Mouse (Mus musculus) thymus, adult 2 months (tissue): Measurements from ENCODE around the gene Ppard. TPM values are rescaled to one million over a fixed set of nuclear protein-coding genes. Genes with fewer than 3 reads are reported as not detected.

Experiments used
- DNase-seq: peaks from one replicate; pipeline ENCODE4 v3.0.0; 2021
- H3K27ac ChIP-seq: fragments of 200-500 bp; 2 replicates; pipeline ENCODE4 v1.5.1; 2012; ENCODE audit warnings: low read length, control low read depth; ENCODE audit not compliant: control insufficient read depth, insufficient read depth
- H3K27me3 ChIP-seq: fragments of 200-500 bp; 2 replicates; pipeline ENCODE4 v1.6.1; 2012; ENCODE audit warnings: mild to moderate bottlenecking, low read length, moderate library complexity, mixed read lengths; ENCODE audit not compliant: control insufficient read depth, insufficient read depth
- H3K36me3 ChIP-seq: fragments of 200-500 bp; 2 replicates; pipeline ENCODE4 v1.6.1; 2012; ENCODE audit warnings: mild to moderate bottlenecking, low read length, moderate library complexity; ENCODE audit not compliant: control insufficient read depth, insufficient read depth
- H3K4me1 ChIP-seq: fragments of 200-500 bp; replicated peaks from 2 replicates; pipeline ENCODE4 v1.6.1; 2012; ENCODE audit warnings: low read length; ENCODE audit not compliant: control insufficient read depth, insufficient read depth
- H3K4me3 ChIP-seq: fragments of 200-500 bp; 2 replicates; pipeline ENCODE4 v1.5.1; 2012; ENCODE audit warnings: mild to moderate bottlenecking, low read length, control low read depth, moderate library complexity; ENCODE audit not compliant: control insufficient read depth, insufficient read depth
- CTCF ChIP-seq: fragments of 200-500 bp; IDR thresholded peaks from 2 replicates; pipeline ENCODE4 v1.5.1; 2012; ENCODE audit warnings: mild to moderate bottlenecking, control low read depth, low read length, moderate library complexity, borderline replicate concordance; ENCODE audit not compliant: control insufficient read depth, poor library complexity, insufficient read depth; ENCODE audit errors: extremely low read depth
- POLR2A ChIP-seq: fragments of 200-500 bp; IDR thresholded peaks from 2 replicates; pipeline ENCODE4 v1.6.1; 2012; ENCODE audit warnings: mild to moderate bottlenecking, low read length, control low read depth, moderate library complexity; ENCODE audit not compliant: control insufficient read depth, poor library complexity, insufficient read depth; ENCODE audit errors: extremely low read depth
- WGBS: fragments of 180-500 bp; shearing (Covaris S2); methylation state at CpG from one replicate; pipeline ENCODE4 v1.1.7; 2018; 5-methylcytosine and 5-hydroxymethylcytosine counted together
- polyA plus RNA-seq: library from polyadenylated mRNA; depleted of rRNA; stranded (reverse); fragments of >200 nt; gene quantifications from 2 replicates; pipeline ENCODE4 v1.2.3, GENCODE M21; 2012

Gene Ppard
- polyA plus RNA-seq, 1 experiment = 51.6 TPM

- TF ChIP-seq POLR2A (no peak), CTCF (no peak)
- peaks cover 22% of the 10 kb centered on the region for H3K4me1 ChIP-seq
- H3K36me3 ChIP-seq = no peaks in the 10 kb centered on the region
Measured at GRCm38 (mm10) chr17:28286133-28286532, 53.6 kb downstream of the Ppard start.

GRCm38 (mm10) chr17:28286964-28287363 is 54.5 kb downstream of the Ppard start:
- no peaks in the 10 kb centered on the region for H3K27me3 ChIP-seq
- TF ChIP-seq CTCF (no peak), POLR2A (no peak)
- H3K27ac ChIP-seq = no peak overlapping the region
- 81% methylated on average over 5 of the region's 5 CpGs for WGBS
- H3K4me1 ChIP-seq = peaks cover 22% of the 10 kb centered on the region
- H3K36me3 ChIP-seq = no peaks in the 10 kb centered on the region
- no peak overlapping the region for H3K4me3 ChIP-seq
- DNase-seq = no peak

More at GRCm38 (mm10) chr17:28286133-28286532, 53.6 kb downstream of the Ppard start:
- Histone ChIP-seq H3K4me3 (no peak overlapping the region), H3K27me3 (no peaks in the 10 kb centered on the region), H3K27ac (no peak overlapping the region)
- 52% methylated on average over 10 of the region's 10 CpGs for WGBS
- no peak for DNase-seq

GRCm38 (mm10) chr17:28287578-28287977 is 55.1 kb downstream of the Ppard start:
- DNase-seq = no peak
- Histone ChIP-seq H3K36me3 (no peaks in the 10 kb centered on the region), H3K27me3 (no peaks in the 10 kb centered on the region), H3K4me3 (no peak overlapping the region), H3K4me1 (peaks cover 21% of the 10 kb centered on the region), H3K27ac (no peak overlapping the region)
- TF ChIP-seq POLR2A = no peak
- no peak for TF ChIP-seq CTCF
- 36% methylated on average over 8 of the region's 8 CpGs for WGBS

GRCm38 (mm10) chr17:28287980-28288379 is 55.5 kb downstream of the Ppard start:
- no peaks in the 10 kb centered on the region for H3K27me3 ChIP-seq
- no peak overlapping the region for H3K4me3 ChIP-seq
- WGBS = 25% methylated on average over 5 of the region's 5 CpGs
- peak; percentile 64 for DNase-seq
- no peaks in the 10 kb centered on the region for H3K36me3 ChIP-seq
- TF ChIP-seq POLR2A = no peak
- peak; percentile 45; the same call in 1 of the 2 replicates for TF ChIP-seq CTCF
- H3K27ac ChIP-seq = no peak overlapping the region
- H3K4me1 ChIP-seq = peaks cover 21% of the 10 kb centered on the region

- H3K4me1 ChIP-seq = peaks cover 36% of the 10 kb centered on the region
- no peak for TF ChIP-seq POLR2A
- TF ChIP-seq CTCF = no peak
- 71% methylated on average over 3 of the region's 3 CpGs for WGBS
- no peaks in the 10 kb centered on the region for H3K27me3 ChIP-seq
- DNase-seq = no peak
- no peak overlapping the region for H3K4me3 ChIP-seq
- H3K27ac ChIP-seq = no peak overlapping the region
- no peaks in the 10 kb centered on the region for H3K36me3 ChIP-seq
Measured at GRCm38 (mm10) chr17:28290262-28290661, 57.8 kb downstream of the Ppard start.

GRCm38 (mm10) chr17:28290671-28291070 is 58.2 kb downstream of the Ppard start:
- Histone ChIP-seq H3K4me1 (peaks cover 37% of the 10 kb centered on the region), H3K4me3 (no peak overlapping the region), H3K36me3 (no peaks in the 10 kb centered on the region), H3K27me3 (no peaks in the 10 kb centered on the region), H3K27ac (no peak overlapping the region)
- WGBS = 41% methylated on average over 11 of the region's 11 CpGs
- TF ChIP-seq POLR2A (no peak), CTCF (no peak)
- no peak for DNase-seq

GRCm38 (mm10) chr17:28291346-28291745 is 58.8 kb downstream of the Ppard start:
- H3K36me3 ChIP-seq = no peaks in the 10 kb centered on the region
- H3K4me3 ChIP-seq = no peak overlapping the region
- no peak for TF ChIP-seq CTCF
- no peaks in the 10 kb centered on the region for H3K27me3 ChIP-seq
- H3K4me1 ChIP-seq = peaks cover 37% of the 10 kb centered on the region
- no peak for DNase-seq
- 5% methylated on average over 7 of the region's 7 CpGs for WGBS
- no peak overlapping the region for H3K27ac ChIP-seq
